Mouse (Mus musculus) myocyte (in vitro differentiated cells): ENCODE measurements around the gene Gm4981.
"Not testable (repeated sequence)": the region's sequence is repeated elsewhere in the genome, so short reads cannot be mapped to it uniquely, and the experiment has no call there.

ENCODE experiments used
- MAX ChIP-seq: IDR thresholded peaks from one replicate; pipeline ENCODE4 v1.6.1; 2011; ENCODE audit warnings: low read depth, mild to moderate bottlenecking, control low read depth
- POLR2AphosphoS2 ChIP-seq: IDR thresholded peaks from one replicate; pipeline ENCODE4 v1.6.1; 2011; ENCODE audit warnings: low read depth, control low read depth; ENCODE audit not compliant: insufficient read length
- USF1 ChIP-seq: IDR thresholded peaks from one replicate; pipeline ENCODE4 v1.6.1; 2011; ENCODE audit warnings: low read depth, mild to moderate bottlenecking, control low read depth, moderate library complexity

- not testable (repeated sequence) for TF ChIP-seq MAX, USF1, POLR2AphosphoS2
These were observed 6.5 kb downstream of the Gm4981 start for GRCm38 (mm10) chr10:58230021-58230420.
